Mouse (Mus musculus): ENCODE measurements at regions not wholly inside any gene's neighbourhood (a gene's known extent, or its start where the extent isn't known, plus 50 kb on each side); places are given as distances from the start of the nearest gene placed in this dataset.

DNA sequence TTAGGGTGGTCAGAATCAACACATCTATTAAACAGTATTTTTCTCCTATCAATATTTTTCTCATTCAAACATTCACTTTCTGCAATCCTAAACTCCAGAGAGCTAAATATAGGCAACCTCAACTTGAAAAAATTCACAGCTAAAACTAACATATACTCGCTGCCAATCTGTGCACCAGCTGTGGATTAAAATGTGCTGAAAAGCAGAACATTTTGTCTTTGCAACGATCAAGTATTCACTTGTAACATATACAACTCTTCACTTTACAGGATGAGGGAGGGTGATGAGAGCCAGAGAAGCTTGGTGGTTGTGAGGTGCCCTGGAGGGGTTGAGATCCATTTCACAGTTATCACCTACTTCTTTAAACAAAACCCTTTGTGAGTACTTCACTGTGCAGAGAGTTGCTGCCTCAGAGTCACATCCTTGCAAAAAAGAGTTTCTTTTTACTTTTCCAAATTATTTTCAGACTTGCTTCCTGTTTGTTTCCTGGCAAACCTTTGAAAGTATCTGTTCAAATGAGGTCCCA is 991.1 kb upstream of the Acvr2a start:
- TF ChIP-seq POLR2A (IDR thresholded peaks at IDR 0.05; ENCODE audit: extremely low read depth, insufficient read depth, low read length) (no peak), CTCF (IDR thresholded peaks at IDR 0.05; ENCODE audit: low read depth, low read length) (no peak)
- Histone ChIP-seq H3K36me3 (ENCODE audit: control insufficient read depth, insufficient read depth, low read length) (no peaks in the 10 kb centered on the region), H3K4me1 (ENCODE audit: control insufficient read depth, insufficient read depth, low read length) (no peaks in the 10 kb centered on the region), H3K27ac (replicated peaks; ENCODE audit: insufficient read depth, low read depth, low read length) (no peak overlapping the region), H3K27me3 (ENCODE audit: control insufficient read depth, insufficient read depth, low read length) (no peaks in the 10 kb centered on the region), H3K4me3 (ENCODE audit: insufficient read depth, low read depth, low read length) (no peak overlapping the region), H3K79me2 (ENCODE audit: control insufficient read depth, insufficient read depth, low read length) (no peaks in the 10 kb centered on the region), H3K9ac (ENCODE audit: low read depth, low read length) (no peak overlapping the region)
- DNase-seq (ENCODE audit: extremely low read depth, low read depth, low spot score), result peak; percentile 26
- WGBS, result 62% methylated on average over 2 of the region's 2 CpGs

DNA sequence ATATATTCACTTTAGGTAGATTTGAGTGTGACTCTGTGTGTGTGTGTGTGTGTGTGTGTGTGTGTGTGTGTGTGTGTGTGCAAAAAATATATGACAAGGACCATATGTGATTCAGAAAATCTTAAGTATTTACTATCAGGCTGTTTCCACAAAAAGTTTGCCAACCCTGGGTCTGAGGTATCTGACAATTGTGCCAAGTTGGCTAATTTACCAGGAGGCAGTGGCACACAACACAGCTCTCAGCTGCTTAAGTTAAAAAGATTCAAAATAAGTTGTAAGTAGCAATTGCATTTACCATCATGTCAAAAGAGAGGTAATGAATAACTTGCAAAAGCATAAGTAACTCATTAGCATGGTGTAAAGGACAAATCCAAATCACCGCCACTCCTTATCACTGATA is 981.4 kb upstream of the Acvr2a start:
- WGBS, result 98% methylated on average over 1 of the region's 1 CpGs
- H3K27ac ChIP-seq (replicated peaks; ENCODE audit: insufficient read depth, low read depth, low read length), result no peak overlapping the region
- no peak for TF ChIP-seq POLR2A (IDR thresholded peaks at IDR 0.05; ENCODE audit: extremely low read depth, insufficient read depth, low read length)
- TF ChIP-seq CTCF (IDR thresholded peaks at IDR 0.05; ENCODE audit: low read depth, low read length), result no peak
- H3K4me1 ChIP-seq (ENCODE audit: control insufficient read depth, insufficient read depth, low read length), result no peaks in the 10 kb centered on the region
- no peak overlapping the region for H3K4me3 ChIP-seq (ENCODE audit: insufficient read depth, low read depth, low read length)
- DNase-seq (ENCODE audit: extremely low read depth, low read depth, low spot score), result no peak
- no peaks in the 10 kb centered on the region for H3K79me2 ChIP-seq (ENCODE audit: control insufficient read depth, insufficient read depth, low read length)
- no peaks in the 10 kb centered on the region for H3K27me3 ChIP-seq (ENCODE audit: control insufficient read depth, insufficient read depth, low read length)
- H3K36me3 ChIP-seq (ENCODE audit: control insufficient read depth, insufficient read depth, low read length), result no peaks in the 10 kb centered on the region
- no peak overlapping the region for H3K9ac ChIP-seq (ENCODE audit: low read depth, low read length)

DNA sequence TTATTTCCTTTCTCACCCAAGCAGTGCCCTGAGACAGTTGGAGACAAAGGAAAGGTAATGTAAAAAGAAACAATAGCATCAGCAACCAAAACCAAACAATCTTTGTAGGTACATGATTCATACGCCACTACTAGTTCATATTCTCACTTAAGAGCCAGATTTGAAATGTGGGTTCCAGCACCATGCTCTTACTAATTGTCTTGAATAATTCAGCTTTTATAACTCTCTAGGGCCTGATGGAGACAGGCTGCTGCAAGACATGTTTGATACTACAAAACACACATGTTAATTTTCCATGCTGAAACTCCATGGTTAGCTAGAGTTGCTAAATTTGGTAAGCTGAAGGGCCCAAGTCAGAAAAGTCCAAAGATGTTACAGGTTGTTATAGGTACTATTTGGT is 980.4 kb upstream of the Acvr2a start:
- Histone ChIP-seq H3K4me3 (ENCODE audit: insufficient read depth, low read depth, low read length) (no peak overlapping the region), H3K36me3 (ENCODE audit: control insufficient read depth, insufficient read depth, low read length) (no peaks in the 10 kb centered on the region), H3K79me2 (ENCODE audit: control insufficient read depth, insufficient read depth, low read length) (no peaks in the 10 kb centered on the region), H3K27me3 (ENCODE audit: control insufficient read depth, insufficient read depth, low read length) (no peaks in the 10 kb centered on the region), H3K9ac (ENCODE audit: low read depth, low read length) (no peak overlapping the region), H3K4me1 (ENCODE audit: control insufficient read depth, insufficient read depth, low read length) (no peaks in the 10 kb centered on the region), H3K27ac (replicated peaks; ENCODE audit: insufficient read depth, low read depth, low read length) (no peak overlapping the region)
- no peak for DNase-seq (ENCODE audit: extremely low read depth, low read depth, low spot score)
- TF ChIP-seq CTCF (IDR thresholded peaks at IDR 0.05; ENCODE audit: low read depth, low read length) (no peak), POLR2A (IDR thresholded peaks at IDR 0.05; ENCODE audit: extremely low read depth, insufficient read depth, low read length) (no peak)
- WGBS, result 80% methylated on average over 1 of the region's 1 CpGs

DNA sequence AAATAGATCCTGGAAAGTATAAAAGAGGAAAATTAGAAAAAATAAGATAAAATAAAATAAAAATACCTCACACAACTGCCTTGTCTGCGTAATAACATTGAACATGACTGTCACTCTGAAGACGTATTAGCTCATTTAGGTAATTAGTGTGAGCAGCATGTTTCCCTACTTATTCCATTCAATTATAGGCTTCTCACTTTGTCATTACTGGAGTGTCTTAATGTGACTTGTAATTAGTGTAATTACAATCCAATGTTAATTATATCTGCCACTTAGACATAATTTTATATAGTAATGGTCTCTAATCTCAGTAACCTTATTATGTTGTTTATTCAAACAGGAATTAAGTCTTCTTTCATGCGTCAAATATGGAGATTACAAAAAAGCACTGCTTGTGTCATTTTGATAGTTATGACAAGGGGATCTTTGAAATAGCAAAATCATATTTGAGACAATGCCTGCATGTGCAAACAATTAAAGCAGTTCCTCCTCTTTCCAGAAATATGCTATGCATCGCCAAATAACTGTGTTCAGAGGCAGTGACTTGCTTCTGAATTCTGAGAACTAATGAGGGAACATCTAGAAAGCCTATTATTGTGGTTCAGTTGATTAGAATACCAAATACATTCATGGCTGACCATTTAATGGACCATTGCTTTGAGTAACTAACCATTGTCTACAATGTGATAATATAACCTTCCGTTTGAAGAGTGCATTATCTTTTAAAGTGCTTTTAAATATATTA is 979.7 kb upstream of the Acvr2a start:
- Histone ChIP-seq H3K36me3 (ENCODE audit: control insufficient read depth, insufficient read depth, low read length) (no peaks in the 10 kb centered on the region), H3K9ac (ENCODE audit: low read depth, low read length) (no peak overlapping the region), H3K27me3 (ENCODE audit: control insufficient read depth, insufficient read depth, low read length) (no peaks in the 10 kb centered on the region), H3K4me3 (ENCODE audit: insufficient read depth, low read depth, low read length) (no peak overlapping the region), H3K27ac (replicated peaks; ENCODE audit: insufficient read depth, low read depth, low read length) (no peak overlapping the region), H3K79me2 (ENCODE audit: control insufficient read depth, insufficient read depth, low read length) (no peaks in the 10 kb centered on the region), H3K4me1 (ENCODE audit: control insufficient read depth, insufficient read depth, low read length) (no peaks in the 10 kb centered on the region)
- TF ChIP-seq CTCF (IDR thresholded peaks at IDR 0.05; ENCODE audit: low read depth, low read length), result no peak
- TF ChIP-seq POLR2A (IDR thresholded peaks at IDR 0.05; ENCODE audit: extremely low read depth, insufficient read depth, low read length), result no peak
- no peak for DNase-seq (ENCODE audit: extremely low read depth, low read depth, low spot score)
- 82% methylated on average over 5 of the region's 5 CpGs for WGBS

DNA sequence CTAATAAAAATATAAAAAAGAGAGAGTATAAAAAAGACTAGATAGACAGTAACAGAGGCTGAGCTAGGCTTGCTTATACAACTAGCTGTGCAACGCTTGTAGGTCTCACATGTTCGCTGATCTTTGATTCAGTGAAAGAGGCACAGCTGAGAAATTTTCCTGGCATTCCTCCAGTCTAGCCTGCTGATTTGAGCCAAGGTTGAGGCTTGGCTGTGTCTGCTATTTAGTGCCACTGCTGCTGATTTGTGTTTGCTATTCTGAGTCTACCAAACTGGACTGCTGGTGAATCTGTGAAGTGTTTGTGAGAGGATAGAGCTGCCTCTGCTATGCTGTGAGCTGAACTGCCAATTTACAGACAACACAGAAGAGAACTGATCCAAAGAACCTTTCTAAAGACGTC is 956.7 kb upstream of the Acvr2a start:
- 74% methylated on average over 3 of the region's 3 CpGs for WGBS
- Histone ChIP-seq H3K4me1 (ENCODE audit: control insufficient read depth, insufficient read depth, low read length) (no peaks in the 10 kb centered on the region), H3K27me3 (ENCODE audit: control insufficient read depth, insufficient read depth, low read length) (no peaks in the 10 kb centered on the region), H3K4me3 (ENCODE audit: insufficient read depth, low read depth, low read length) (no peak overlapping the region), H3K36me3 (ENCODE audit: control insufficient read depth, insufficient read depth, low read length) (no peaks in the 10 kb centered on the region), H3K9ac (ENCODE audit: low read depth, low read length) (no peak overlapping the region), H3K79me2 (ENCODE audit: control insufficient read depth, insufficient read depth, low read length) (no peaks in the 10 kb centered on the region), H3K27ac (replicated peaks; ENCODE audit: insufficient read depth, low read depth, low read length) (no peak overlapping the region)
- DNase-seq (ENCODE audit: extremely low read depth, low read depth, low spot score), result peak; percentile 6
- no peak for TF ChIP-seq POLR2A (IDR thresholded peaks at IDR 0.05; ENCODE audit: extremely low read depth, insufficient read depth, low read length)
- no peak for TF ChIP-seq CTCF (IDR thresholded peaks at IDR 0.05; ENCODE audit: low read depth, low read length)

DNA sequence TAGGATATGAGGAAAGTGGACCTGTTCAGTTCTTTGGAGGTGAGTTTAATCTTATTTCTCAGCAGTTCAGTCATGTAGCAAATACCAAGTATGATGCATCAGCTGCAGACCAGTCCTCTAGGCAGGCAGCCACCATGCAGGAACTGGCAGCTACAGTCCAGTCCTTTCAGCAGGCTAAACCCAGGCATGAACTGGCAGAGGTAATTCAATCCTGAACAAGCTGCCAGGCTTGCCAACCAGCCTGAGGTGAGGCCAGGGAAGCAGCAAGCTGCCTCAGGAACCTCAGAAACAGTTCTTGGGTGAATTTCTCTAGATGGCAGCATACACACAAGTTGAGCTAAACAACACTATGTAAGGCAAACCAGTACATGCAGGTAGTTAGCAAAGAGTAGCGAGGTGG is 951.5 kb upstream of the Acvr2a start:
- H3K27me3 ChIP-seq (ENCODE audit: control insufficient read depth, insufficient read depth, low read length), result no peaks in the 10 kb centered on the region
- WGBS, result 90% methylated on average over 1 of the region's 1 CpGs
- no peak overlapping the region for H3K4me3 ChIP-seq (ENCODE audit: insufficient read depth, low read depth, low read length)
- no peak overlapping the region for H3K27ac ChIP-seq (replicated peaks; ENCODE audit: insufficient read depth, low read depth, low read length)
- H3K36me3 ChIP-seq (ENCODE audit: control insufficient read depth, insufficient read depth, low read length), result no peaks in the 10 kb centered on the region
- H3K9ac ChIP-seq (ENCODE audit: low read depth, low read length), result no peak overlapping the region
- H3K79me2 ChIP-seq (ENCODE audit: control insufficient read depth, insufficient read depth, low read length), result no peaks in the 10 kb centered on the region
- no peak for TF ChIP-seq CTCF (IDR thresholded peaks at IDR 0.05; ENCODE audit: low read depth, low read length)
- TF ChIP-seq POLR2A (IDR thresholded peaks at IDR 0.05; ENCODE audit: extremely low read depth, insufficient read depth, low read length), result no peak
- no peaks in the 10 kb centered on the region for H3K4me1 ChIP-seq (ENCODE audit: control insufficient read depth, insufficient read depth, low read length)
- DNase-seq (ENCODE audit: extremely low read depth, low read depth, low spot score), result no peak
